Mouse (Mus musculus) E14TG2a.4 (cell line): Measurements from ENCODE around the gene Uqcc2.

Source experiments
- CTCF ChIP-seq: conservative IDR thresholded peaks from 2 replicates; pipeline ENCODE4 v1.5.1; 2014; ENCODE audit warnings: low read length
- NANOG ChIP-seq: IDR thresholded peaks from 2 replicates; pipeline ENCODE4 v1.6.1; 2014; ENCODE audit warnings: borderline replicate concordance, low read length, mixed read lengths
- POU5F1 ChIP-seq: IDR thresholded peaks from 2 replicates; pipeline ENCODE4 v1.6.1; 2014; ENCODE audit warnings: low read length, borderline replicate concordance

DNA sequence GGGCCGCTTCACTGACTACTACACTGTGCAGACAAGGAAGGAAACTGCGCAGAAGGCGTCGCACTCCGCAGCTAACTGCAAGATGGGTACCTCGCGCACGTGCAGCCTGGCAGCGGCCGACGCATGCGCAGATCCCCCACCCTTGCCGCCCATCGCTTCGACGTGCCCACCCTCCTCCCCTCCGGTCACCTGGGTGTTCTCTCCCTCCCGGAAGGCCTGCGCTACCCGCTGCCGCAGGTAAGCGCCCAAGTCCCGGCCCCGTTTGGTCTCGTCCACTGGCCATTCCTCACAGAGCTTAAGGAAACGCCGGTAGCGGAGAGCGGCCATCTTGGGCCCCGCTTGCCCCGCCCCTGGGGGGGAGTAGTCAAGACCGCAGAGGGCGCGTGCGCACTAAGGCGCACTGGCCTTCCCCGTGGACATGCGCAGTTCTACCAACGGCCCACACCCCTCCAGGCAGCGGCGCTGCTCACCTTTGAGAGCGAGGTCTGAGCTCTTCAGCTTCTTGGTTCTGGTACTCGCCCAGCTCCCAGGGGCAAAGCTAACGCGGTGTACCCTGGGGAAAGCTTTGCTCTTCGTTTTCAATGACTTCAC lies at the start of gene Uqcc2:
- TF ChIP-seq CTCF: no peak
- no peak for TF ChIP-seq NANOG
- TF ChIP-seq POU5F1: no peak
